Mouse (Mus musculus): ENCODE data around the gene Zfp534. TPM values are rescaled to one million over a fixed set of nuclear protein-coding genes. Genes with fewer than 3 reads are reported as not detected.
"Not testable (repeated sequence)": the region's sequence is repeated elsewhere in the genome, so short reads cannot be mapped to it uniquely, and the experiment has no call there.

The Zfp534 gene
- polyA plus RNA-seq (2012; rRNA removed) (not detected in 2 replicates), polyA plus RNA-seq (2014; fragmentation: Nextera tagmentation; extraction: Ambion mirVana) (not detected in 2 replicates)

GRCm38 (mm10) chr4:147702453-147702852 is at the start of gene Zfp534:
TSS of gene Zfp534 (minus strand) at chr4:147702553.
- not testable (repeated sequence) for H3K36me3 ChIP-seq (ENCODE audit: control insufficient read depth, insufficient read depth, low read length); DNase-seq (ENCODE audit: low spot score); H3K4me3 ChIP-seq (replicated peaks; ENCODE audit: low read length); H3K27ac ChIP-seq (replicated peaks; ENCODE audit: low read depth, low read length); ATAC-seq (ENCODE audit: low FRiP score, low read depth); H3K4me1 ChIP-seq (ENCODE audit: control insufficient read depth, insufficient read depth, low read length); H3K27me3 ChIP-seq (ENCODE audit: control insufficient read depth, insufficient read depth, low read length); H3K4me2 ChIP-seq (replicated peaks; ENCODE audit: low read depth, low read length, severe bottlenecking); H3K9ac ChIP-seq (ENCODE audit: low read depth, low read length, severe bottlenecking); H3K9me3 ChIP-seq (ENCODE audit: control insufficient read depth, low read length)
- 63% methylated on average over 1 of the region's 3 CpGs for WGBS

- H3K4me2 ChIP-seq (replicated peaks; ENCODE audit: low read depth, low read length, severe bottlenecking); H3K27ac ChIP-seq (replicated peaks; ENCODE audit: low read depth, low read length); H3K4me1 ChIP-seq (ENCODE audit: control insufficient read depth, insufficient read depth, low read length); H3K9me3 ChIP-seq (ENCODE audit: control insufficient read depth, low read length); H3K27me3 ChIP-seq (ENCODE audit: control insufficient read depth, insufficient read depth, low read length); H3K9ac ChIP-seq (ENCODE audit: low read depth, low read length, severe bottlenecking); H3K36me3 ChIP-seq (ENCODE audit: control insufficient read depth, insufficient read depth, low read length); DNase-seq (ENCODE audit: low spot score); ATAC-seq (ENCODE audit: low FRiP score, low read depth); H3K4me3 ChIP-seq (replicated peaks; ENCODE audit: low read length): not testable (repeated sequence)
- 94% methylated on average over 14 of the region's 15 CpGs for WGBS
Observed at GRCm38 (mm10) chr4:147746255-147746654, 43.9 kb upstream of the Zfp534 start.

GRCm38 (mm10) chr4:147738636-147739369 is 36.5 kb upstream of the Zfp534 start:
- H3K27me3 ChIP-seq (ENCODE audit: control insufficient read depth, insufficient read depth, low read length); H3K27ac ChIP-seq (replicated peaks; ENCODE audit: low read depth, low read length); ATAC-seq (ENCODE audit: low FRiP score, low read depth); H3K36me3 ChIP-seq (ENCODE audit: control insufficient read depth, insufficient read depth, low read length); H3K9me3 ChIP-seq (ENCODE audit: control insufficient read depth, low read length); H3K9ac ChIP-seq (ENCODE audit: low read depth, low read length, severe bottlenecking); H3K4me1 ChIP-seq (ENCODE audit: control insufficient read depth, insufficient read depth, low read length); DNase-seq (ENCODE audit: low spot score): not testable (repeated sequence)
- H3K4me2 ChIP-seq (replicated peaks; ENCODE audit: low read depth, low read length, severe bottlenecking): peak overlapping the region; percentile 36
- 32% methylated on average over 49 of the region's 63 CpGs for WGBS
- H3K4me3 ChIP-seq (replicated peaks; ENCODE audit: low read length): peak overlapping the region; percentile 30

- not testable (repeated sequence) for DNase-seq (ENCODE audit: low spot score); H3K9me3 ChIP-seq (ENCODE audit: control insufficient read depth, low read length); H3K27me3 ChIP-seq (ENCODE audit: control insufficient read depth, insufficient read depth, low read length); H3K4me3 ChIP-seq (replicated peaks; ENCODE audit: low read length); ATAC-seq (ENCODE audit: low FRiP score, low read depth); H3K27ac ChIP-seq (replicated peaks; ENCODE audit: low read depth, low read length); H3K9ac ChIP-seq (ENCODE audit: low read depth, low read length, severe bottlenecking); H3K4me2 ChIP-seq (replicated peaks; ENCODE audit: low read depth, low read length, severe bottlenecking); H3K36me3 ChIP-seq (ENCODE audit: control insufficient read depth, insufficient read depth, low read length); H3K4me1 ChIP-seq (ENCODE audit: control insufficient read depth, insufficient read depth, low read length)
- 85% methylated on average over 4 of the region's 5 CpGs for WGBS
Observed at GRCm38 (mm10) chr4:147655245-147655644, 47.1 kb downstream of the Zfp534 start.

GRCm38 (mm10) chr4:147647407-147647806 is 54.9 kb downstream of the Zfp534 start:
- H3K27ac ChIP-seq (replicated peaks; ENCODE audit: low read depth, low read length); H3K9me3 ChIP-seq (ENCODE audit: control insufficient read depth, low read length); H3K9ac ChIP-seq (ENCODE audit: low read depth, low read length, severe bottlenecking); H3K4me2 ChIP-seq (replicated peaks; ENCODE audit: low read depth, low read length, severe bottlenecking); ATAC-seq (ENCODE audit: low FRiP score, low read depth); H3K36me3 ChIP-seq (ENCODE audit: control insufficient read depth, insufficient read depth, low read length); H3K27me3 ChIP-seq (ENCODE audit: control insufficient read depth, insufficient read depth, low read length); H3K4me3 ChIP-seq (replicated peaks; ENCODE audit: low read length); H3K4me1 ChIP-seq (ENCODE audit: control insufficient read depth, insufficient read depth, low read length); DNase-seq (ENCODE audit: low spot score): not testable (repeated sequence)
- WGBS: no CpG with 5 or more reads among the region's 3 CpGs

GRCm38 (mm10) chr4:147642413-147642812 is 59.9 kb downstream of the Zfp534 start, which contains the start of gene Zfp979:
TSS of gene Zfp979 (minus strand) at chr4:147642513.
- H3K9me3 ChIP-seq (ENCODE audit: control insufficient read depth, low read length); H3K27ac ChIP-seq (replicated peaks; ENCODE audit: low read depth, low read length); H3K4me2 ChIP-seq (replicated peaks; ENCODE audit: low read depth, low read length, severe bottlenecking); H3K36me3 ChIP-seq (ENCODE audit: control insufficient read depth, insufficient read depth, low read length); H3K4me3 ChIP-seq (replicated peaks; ENCODE audit: low read length); H3K9ac ChIP-seq (ENCODE audit: low read depth, low read length, severe bottlenecking); H3K4me1 ChIP-seq (ENCODE audit: control insufficient read depth, insufficient read depth, low read length); ATAC-seq (ENCODE audit: low FRiP score, low read depth); DNase-seq (ENCODE audit: low spot score); H3K27me3 ChIP-seq (ENCODE audit: control insufficient read depth, insufficient read depth, low read length): not testable (repeated sequence)
- WGBS: no CpG with 5 or more reads among the region's 6 CpGs

GRCm38 (mm10) chr4:147641932-147642331 is 60.4 kb downstream of the Zfp534 start:
- 42% methylated on average over 2 of the region's 3 CpGs for WGBS
- H3K36me3 ChIP-seq (ENCODE audit: control insufficient read depth, insufficient read depth, low read length); H3K27ac ChIP-seq (replicated peaks; ENCODE audit: low read depth, low read length); H3K9ac ChIP-seq (ENCODE audit: low read depth, low read length, severe bottlenecking); H3K9me3 ChIP-seq (ENCODE audit: control insufficient read depth, low read length); ATAC-seq (ENCODE audit: low FRiP score, low read depth); H3K4me3 ChIP-seq (replicated peaks; ENCODE audit: low read length); H3K4me1 ChIP-seq (ENCODE audit: control insufficient read depth, insufficient read depth, low read length); H3K27me3 ChIP-seq (ENCODE audit: control insufficient read depth, insufficient read depth, low read length); DNase-seq (ENCODE audit: low spot score); H3K4me2 ChIP-seq (replicated peaks; ENCODE audit: low read depth, low read length, severe bottlenecking): not testable (repeated sequence)

GRCm38 (mm10) chr4:147633818-147634262 is 68.5 kb downstream of the Zfp534 start:
- H3K27ac ChIP-seq (replicated peaks; ENCODE audit: low read depth, low read length); H3K9me3 ChIP-seq (ENCODE audit: control insufficient read depth, low read length); H3K4me2 ChIP-seq (replicated peaks; ENCODE audit: low read depth, low read length, severe bottlenecking); H3K4me3 ChIP-seq (replicated peaks; ENCODE audit: low read length); H3K36me3 ChIP-seq (ENCODE audit: control insufficient read depth, insufficient read depth, low read length); H3K9ac ChIP-seq (ENCODE audit: low read depth, low read length, severe bottlenecking); H3K27me3 ChIP-seq (ENCODE audit: control insufficient read depth, insufficient read depth, low read length); H3K4me1 ChIP-seq (ENCODE audit: control insufficient read depth, insufficient read depth, low read length); DNase-seq (ENCODE audit: low spot score): not testable (repeated sequence)
- peak; percentile 50 for ATAC-seq (ENCODE audit: low FRiP score, low read depth)
- no CpG with 5 or more reads among the region's 2 CpGs for WGBS
